Mouse (Mus musculus) forebrain, embryonic 16.5 days (tissue): ENCODE data around the gene Nsun2. TPM values are rescaled to one million over a fixed set of nuclear protein-coding genes. Genes with fewer than 3 reads are reported as not detected.

Source experiments
- ATAC-seq: fragments of 200-750 bp; cut with Nextera tagmentation; 2 replicates; pipeline ENCODE4 v1.8.0; 2017; ENCODE audit warnings: mild to moderate bottlenecking, moderate library complexity
- H3K27ac ChIP-seq: fragments of 300-500 bp; sonication (generic); 2 replicates; pipeline ENCODE4 v1.5.1; 2014; ENCODE audit warnings: low read length, control low read depth
- H3K27me3 ChIP-seq: fragments of 300-500 bp; sonication (generic); replicated peaks from 2 replicates; pipeline ENCODE4 v1.6.1; 2014; ENCODE audit warnings: low read length; ENCODE audit not compliant: control insufficient read depth, insufficient read depth
- H3K36me3 ChIP-seq: fragments of 300-500 bp; sonication (generic); 2 replicates; pipeline ENCODE4 v1.6.1; 2014; ENCODE audit not compliant: control insufficient read depth, insufficient read depth
- H3K4me1 ChIP-seq: fragments of 300-500 bp; sonication (generic); replicated peaks from 2 replicates; pipeline ENCODE4 v1.6.1; 2014; ENCODE audit warnings: low read length; ENCODE audit not compliant: control insufficient read depth, insufficient read depth
- H3K4me2 ChIP-seq: fragments of 300-500 bp; sonication (generic); 2 replicates; pipeline ENCODE4 v1.6.1; 2014; ENCODE audit warnings: mild to moderate bottlenecking, low read length, control low read depth
- H3K4me3 ChIP-seq: fragments of 300-500 bp; sonication (generic); replicated peaks from 2 replicates; pipeline ENCODE4 v1.5.1; 2014; ENCODE audit warnings: mild to moderate bottlenecking, low read length, control low read depth
- H3K9ac ChIP-seq: fragments of 300-500 bp; sonication (generic); replicated peaks from 2 replicates; pipeline ENCODE4 v1.6.1; 2014; ENCODE audit warnings: low read depth, low read length, control low read depth
- H3K9me3 ChIP-seq: fragments of 300-500 bp; sonication (generic); 2 replicates; pipeline ENCODE4 v1.6.1; 2016; ENCODE audit warnings: low read length; ENCODE audit not compliant: control insufficient read depth
- WGBS: fragments of 180-500 bp; shearing (Covaris S2); extraction: QIAGEN DNeasy Blood & Tissue Kit; methylation state at CpG from one replicate; pipeline ENCODE4 v1.1.7; 2014; 5-methylcytosine and 5-hydroxymethylcytosine counted together
- polyA plus RNA-seq: library from polyadenylated mRNA; unstranded; fragments of >200 nt; fragmentation: Nextera tagmentation; extraction: Ambion mirVana; gene quantifications from 2 replicates; pipeline ENCODE4 v1.2.1, GENCODE M21; 2015

Gene Nsun2
- polyA plus RNA-seq, 1 experiment from 2014 or later: 90.8 TPM

DNA sequence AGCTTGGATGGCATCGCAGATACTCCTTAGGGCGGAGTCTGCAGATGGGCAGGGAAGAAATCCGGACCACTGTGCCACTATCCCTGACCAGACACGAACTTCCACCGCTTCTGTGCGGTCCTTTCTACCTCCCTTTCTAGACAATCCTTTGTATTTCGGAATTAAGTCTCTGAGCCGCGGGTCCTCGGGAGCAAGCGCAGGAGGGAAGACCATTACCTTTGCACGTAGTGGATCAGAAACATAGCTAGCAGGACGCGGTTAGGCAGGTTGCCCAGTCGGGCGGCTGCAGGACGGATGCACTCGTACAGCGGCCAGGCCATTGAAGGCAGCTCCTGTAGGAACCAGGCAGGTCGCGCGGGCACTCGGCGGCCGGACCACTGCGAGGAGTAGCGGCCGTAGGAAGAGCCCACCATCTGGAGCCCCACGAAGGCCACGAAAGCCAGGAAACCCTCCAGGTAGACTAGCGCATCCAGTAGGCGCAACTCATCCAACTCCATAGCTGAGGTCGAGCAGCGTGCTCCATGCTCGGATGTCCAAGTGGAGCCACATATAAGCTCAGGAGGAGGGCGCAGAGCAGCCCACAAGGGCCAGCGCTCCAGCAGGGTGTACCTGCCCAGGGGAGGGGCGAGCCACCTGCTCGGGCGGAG, 77.3 kb downstream of the Nsun2 start:
- no peak; the same call in 1 of the 2 replicates for ATAC-seq
- Histone ChIP-seq H3K9ac (peak overlapping the region; percentile 68), H3K36me3 (peaks cover 14% of the 10 kb centered on the region), H3K4me1 (peaks cover 17% of the 10 kb centered on the region), H3K9me3 (no peaks in the 10 kb centered on the region), H3K27me3 (no peaks in the 10 kb centered on the region), H3K4me2 (peak overlapping the region; percentile 100), H3K27ac (peak overlapping the region; percentile 27; the same call in 1 of the 2 replicates), H3K4me3 (peak overlapping the region; percentile 91)
- under 1% methylated on average over 40 of the region's 40 CpGs for WGBS

DNA sequence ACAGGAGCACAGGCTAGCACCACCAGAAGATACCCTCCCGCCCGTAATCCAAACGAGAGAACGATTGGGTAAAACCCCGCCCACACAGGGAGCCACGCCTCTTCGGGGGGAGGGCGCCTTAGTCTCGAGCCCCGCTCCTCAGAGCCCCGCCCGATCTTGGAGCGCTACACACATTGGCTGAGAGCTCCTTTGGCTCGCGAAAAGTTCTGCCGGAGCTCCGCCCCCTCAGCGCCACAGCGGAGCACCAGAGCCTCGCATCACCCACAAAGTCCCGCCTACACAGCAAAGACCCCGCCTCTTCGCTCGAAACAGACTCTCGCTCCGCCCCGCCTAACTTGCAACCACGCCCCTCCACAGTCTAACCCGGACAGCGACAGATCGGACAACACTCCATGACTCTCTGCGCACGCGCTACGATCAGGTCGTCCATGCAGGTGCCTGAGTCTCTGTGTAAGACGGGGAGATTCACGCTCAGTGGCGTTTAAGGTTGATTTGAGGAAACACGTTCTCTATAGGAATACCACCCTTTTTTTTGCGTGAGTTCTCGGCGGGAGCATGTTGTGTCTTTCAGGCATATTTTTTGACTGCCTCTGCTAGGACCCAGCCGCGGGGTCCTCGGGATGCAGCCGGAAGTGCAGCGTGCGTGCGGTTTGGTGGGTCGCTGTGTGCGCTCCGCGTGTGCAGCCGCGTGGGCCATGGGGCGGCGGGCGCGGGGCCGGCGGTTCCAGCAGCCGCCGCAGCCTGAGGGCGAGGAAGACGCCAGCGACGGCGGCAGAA, 78.0 kb downstream of the Nsun2 start, which contains the start of gene Srd5a1:
Srd5a1 (minus strand) TSS at position 45 of the 777 bp plus-strand sequence.
- Histone ChIP-seq H3K4me1 (peaks cover 17% of the 10 kb centered on the region), H3K4me2 (peak within 1 kb of the TSS; percentile 100)
- under 1% methylated on average over 69 of the region's 69 CpGs for WGBS

GRCm38 (mm10) chr13:69612175-69612544, 78.6 kb downstream of the Nsun2 start:
- Histone ChIP-seq H3K9me3 (no peaks in the 10 kb centered on the region), H3K4me1 (peaks cover 17% of the 10 kb centered on the region), H3K9ac (peak overlapping the region; percentile 79), H3K27ac (peak overlapping the region; percentile 77), H3K36me3 (peaks cover 23% of the 10 kb centered on the region), H3K4me3 (peak overlapping the region; percentile 91), H3K4me2 (peak overlapping the region; percentile 74), H3K27me3 (no peaks in the 10 kb centered on the region)
- no peak for ATAC-seq
- WGBS: under 1% methylated on average over 24 of the region's 24 CpGs

More for the DNA sequence above, 78.0 kb downstream of the Nsun2 start, which contains the start of gene Srd5a1:
- Histone ChIP-seq H3K9ac (peak within 1 kb of the TSS; percentile 79), H3K4me3 (peak within 1 kb of the TSS; percentile 91), H3K9me3 (no peaks in the 10 kb centered on the region), H3K27me3 (no peaks in the 10 kb centered on the region), H3K36me3 (peaks cover 21% of the 10 kb centered on the region), H3K27ac (peak within 1 kb of the TSS; percentile 77)
- peak; percentile 98 for ATAC-seq

DNA sequence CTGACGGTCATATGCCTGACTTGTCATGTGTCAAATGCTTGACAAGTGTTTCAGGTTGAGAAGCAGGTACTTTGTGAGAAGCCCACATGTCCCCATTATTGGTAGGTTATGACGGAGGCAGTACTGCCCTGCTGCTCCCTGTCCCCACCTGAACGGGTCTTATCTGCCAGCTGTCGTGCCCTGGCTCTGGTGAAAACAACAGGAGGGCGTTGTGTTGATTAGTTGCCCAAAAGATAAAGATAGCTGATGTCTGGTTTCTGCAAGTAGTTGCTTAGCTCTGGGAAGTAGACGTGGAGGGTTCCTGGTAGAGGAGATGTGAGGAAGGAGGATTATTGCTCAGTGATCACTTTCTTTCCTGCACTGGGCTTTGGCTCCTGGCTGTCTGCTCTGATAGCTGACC, 83.2 kb downstream of the Nsun2 start:
- no peak overlapping the region for H3K4me3 ChIP-seq
- H3K4me1 ChIP-seq: peaks cover 12% of the 10 kb centered on the region
- H3K4me2 ChIP-seq: no peak overlapping the region
- no peak overlapping the region for H3K9ac ChIP-seq
- 93% methylated on average over 6 of the region's 6 CpGs for WGBS
- no peak for ATAC-seq
- H3K36me3 ChIP-seq: peaks cover 48% of the 10 kb centered on the region
- no peak overlapping the region for H3K27ac ChIP-seq
- no peaks in the 10 kb centered on the region for H3K9me3 ChIP-seq
- H3K27me3 ChIP-seq: no peaks in the 10 kb centered on the region

GRCm38 (mm10) chr13:69623843-69624242, 90.3 kb downstream of the Nsun2 start:
- Histone ChIP-seq H3K4me2 (no peak overlapping the region), H3K9ac (no peak overlapping the region), H3K9me3 (no peaks in the 10 kb centered on the region), H3K4me3 (no peak overlapping the region), H3K27me3 (no peaks in the 10 kb centered on the region), H3K27ac (no peak overlapping the region), H3K4me1 (no peaks in the 10 kb centered on the region), H3K36me3 (peaks cover 51% of the 10 kb centered on the region)
- ATAC-seq: no peak
- WGBS: 69% methylated on average over 5 of the region's 5 CpGs

DNA sequence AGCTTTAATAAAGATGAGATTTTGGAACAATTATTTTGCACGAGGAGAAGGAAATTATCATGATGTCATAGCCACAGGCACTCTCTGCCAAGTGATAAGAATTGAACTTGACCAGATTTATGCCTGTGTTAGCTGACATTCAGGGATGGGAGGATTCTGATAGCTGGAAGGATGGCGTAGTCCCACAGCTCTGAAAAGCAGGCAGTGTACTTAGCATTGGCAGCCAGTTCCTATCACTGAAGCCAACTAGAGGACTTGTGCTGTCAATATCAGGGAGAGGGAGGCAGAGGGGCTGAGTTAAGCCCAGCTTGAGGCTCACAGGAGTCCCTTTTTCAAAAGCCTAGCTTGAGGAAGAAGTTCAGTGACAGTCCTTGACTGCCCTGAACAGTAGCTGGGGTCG, 91.0 kb downstream of the Nsun2 start:
- Histone ChIP-seq H3K4me3 (no peak overlapping the region), H3K4me1 (no peaks in the 10 kb centered on the region), H3K36me3 (peaks cover 50% of the 10 kb centered on the region), H3K27ac (no peak overlapping the region), H3K9ac (no peak overlapping the region), H3K4me2 (no peak overlapping the region), H3K9me3 (no peaks in the 10 kb centered on the region), H3K27me3 (no peaks in the 10 kb centered on the region)
- ATAC-seq: no peak
- 95% methylated on average over 3 of the region's 3 CpGs for WGBS

- Histone ChIP-seq H3K27ac (no peak overlapping the region), H3K36me3 (peaks cover 44% of the 10 kb centered on the region), H3K27me3 (no peaks in the 10 kb centered on the region), H3K4me1 (no peaks in the 10 kb centered on the region), H3K4me2 (no peak overlapping the region), H3K4me3 (no peak overlapping the region), H3K9me3 (no peaks in the 10 kb centered on the region), H3K9ac (no peak overlapping the region)
- 95% methylated on average over 3 of the region's 3 CpGs for WGBS
- no peak for ATAC-seq
Measured at GRCm38 (mm10) chr13:69627941-69628340, 94.4 kb downstream of the Nsun2 start.

DNA sequence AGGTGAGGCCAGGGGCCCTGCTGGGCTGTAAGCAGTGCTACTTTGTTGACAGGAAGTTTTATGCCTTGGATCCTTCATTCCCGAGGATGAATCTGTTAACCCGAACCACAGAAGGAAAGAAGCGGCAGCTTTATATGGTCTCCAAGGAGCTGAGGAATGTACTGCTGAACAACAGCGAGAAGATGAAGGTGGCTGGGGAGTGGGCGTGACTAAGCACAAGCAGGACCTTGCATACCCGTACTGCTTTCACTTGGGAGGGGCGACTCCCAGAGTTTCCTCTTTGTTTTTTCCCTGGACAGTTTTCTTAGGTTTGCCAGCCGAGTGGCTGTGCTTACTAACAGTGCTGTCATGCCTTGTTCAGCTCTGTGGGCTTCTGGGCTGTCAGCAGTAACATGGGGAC, 97.0 kb downstream of the Nsun2 start:
- H3K4me3 ChIP-seq: no peak overlapping the region
- peaks cover 58% of the 10 kb centered on the region for H3K36me3 ChIP-seq
- H3K9ac ChIP-seq: no peak overlapping the region
- no peaks in the 10 kb centered on the region for H3K4me1 ChIP-seq
- H3K27ac ChIP-seq: no peak overlapping the region
- no peaks in the 10 kb centered on the region for H3K9me3 ChIP-seq
- 84% methylated on average over 8 of the region's 8 CpGs for WGBS
- H3K27me3 ChIP-seq: no peaks in the 10 kb centered on the region
- H3K4me2 ChIP-seq: no peak overlapping the region
- no peak for ATAC-seq

- no peak overlapping the region for H3K9ac ChIP-seq
- 94% methylated on average over 3 of the region's 3 CpGs for WGBS
- ATAC-seq: no peak
- H3K4me2 ChIP-seq: no peak overlapping the region
- no peaks in the 10 kb centered on the region for H3K27me3 ChIP-seq
- no peaks in the 10 kb centered on the region for H3K4me1 ChIP-seq
- no peaks in the 10 kb centered on the region for H3K9me3 ChIP-seq
- peaks cover 57% of the 10 kb centered on the region for H3K36me3 ChIP-seq
- no peak overlapping the region for H3K27ac ChIP-seq
- H3K4me3 ChIP-seq: no peak overlapping the region
Measured at GRCm38 (mm10) chr13:69631111-69631510, 97.6 kb downstream of the Nsun2 start.
